Mouse (Mus musculus) myocyte (in vitro differentiated cells): ENCODE data around the gene Tceal9. TPM values are rescaled to one million over a fixed set of nuclear protein-coding genes. Genes with fewer than 3 reads are reported as not detected.

ENCODE experiments used
- H3K27me3 ChIP-seq: one replicate; pipeline ENCODE4 v1.6.1; 2011; ENCODE audit not compliant: control insufficient read depth, insufficient read depth, insufficient read length
- H3K36me3 ChIP-seq: one replicate; pipeline ENCODE4 v1.6.1; 2011; ENCODE audit not compliant: control insufficient read depth, insufficient read depth
- H3K4me2 ChIP-seq: one replicate; pipeline ENCODE4 v1.6.1; 2011; ENCODE audit warnings: low read depth, control low read depth
- H3K4me3 ChIP-seq: one replicate; pipeline ENCODE4 v1.5.1; 2011; ENCODE audit warnings: mild to moderate bottlenecking, control low read depth, moderate library complexity
- H3K79me2 ChIP-seq: one replicate; pipeline ENCODE4 v1.6.1; 2011; ENCODE audit not compliant: control insufficient read depth, insufficient read depth
- H3ac ChIP-seq: one replicate; pipeline ENCODE4 v1.6.1; 2011; ENCODE audit not compliant: control insufficient read depth, insufficient read length
- CEBPB ChIP-seq: IDR thresholded peaks from 2 replicates; pipeline ENCODE4 v1.6.1; 2011; ENCODE audit warnings: mild to moderate bottlenecking, moderate library complexity; ENCODE audit not compliant: poor library complexity, insufficient read depth, severe bottlenecking
- E2F4 ChIP-seq: IDR thresholded peaks from one replicate; pipeline ENCODE4 v1.6.1; 2011; ENCODE audit warnings: mild to moderate bottlenecking, control low read depth, moderate library complexity; ENCODE audit not compliant: insufficient read depth
- MAX ChIP-seq: IDR thresholded peaks from one replicate; pipeline ENCODE4 v1.6.1; 2011; ENCODE audit warnings: low read depth, mild to moderate bottlenecking, control low read depth
- MYOD1 ChIP-seq, 3 experiments: IDR thresholded peaks; one replicate each; pipeline ENCODE4 v1.6.1; 2011; ENCODE audit warnings: control low read depth in 2 of 3, low read depth in 2 of 3, mild to moderate bottlenecking in 2 of 3, moderate library complexity in 1 of 3; ENCODE audit not compliant: insufficient read length in 2 of 3, control insufficient read depth in 1 of 3
- MYOG ChIP-seq, 3 experiments: IDR thresholded peaks; one replicate each; pipeline ENCODE4 v1.6.1; 2011; ENCODE audit warnings: control low read depth in 2 of 3, low read depth in 2 of 3, mild to moderate bottlenecking in 2 of 3; ENCODE audit not compliant: insufficient read length in 2 of 3, control insufficient read depth in 1 of 3, insufficient read depth in 1 of 3
- POLR2A ChIP-seq: IDR thresholded peaks from one replicate; pipeline ENCODE4 v1.6.1; 2011; ENCODE audit warnings: low read depth, mild to moderate bottlenecking, control low read depth, moderate library complexity; ENCODE audit not compliant: insufficient read length
- POLR2AphosphoS2 ChIP-seq: IDR thresholded peaks from one replicate; pipeline ENCODE4 v1.6.1; 2011; ENCODE audit warnings: low read depth, control low read depth; ENCODE audit not compliant: insufficient read length
- REST ChIP-seq: IDR thresholded peaks from one replicate; pipeline ENCODE4 v1.6.1; 2011; ENCODE audit warnings: mild to moderate bottlenecking, control low read depth, moderate library complexity; ENCODE audit not compliant: insufficient read depth, insufficient read length
- SRF ChIP-seq: IDR thresholded peaks from one replicate; pipeline ENCODE4 v1.6.1; 2011; ENCODE audit warnings: low read depth; ENCODE audit not compliant: control insufficient read depth, insufficient read length
- TCF12 ChIP-seq: IDR thresholded peaks from one replicate; pipeline ENCODE4 v1.6.1; 2011; ENCODE audit warnings: mild to moderate bottlenecking, control low read depth; ENCODE audit not compliant: poor library complexity, insufficient read depth, severe bottlenecking
- TCF3 ChIP-seq: IDR thresholded peaks from one replicate; pipeline ENCODE4 v1.6.1; 2011; ENCODE audit warnings: low read depth, control low read depth; ENCODE audit not compliant: insufficient read length
- USF1 ChIP-seq: IDR thresholded peaks from one replicate; pipeline ENCODE4 v1.6.1; 2011; ENCODE audit warnings: low read depth, mild to moderate bottlenecking, control low read depth, moderate library complexity
- polyA plus RNA-seq: library from polyadenylated mRNA; unstranded; fragments of >200 nt; fragmentation: generic; extraction: Trizol; gene quantifications from one replicate; pipeline ENCODE4 v1.2.1, GENCODE M21; 2012; ENCODE audit warnings: missing spikeins

The Tceal9 gene
- polyA plus RNA-seq, 1 experiment: 98.5 TPM

- no peaks in the 10 kb centered on the region for H3K27me3 ChIP-seq
- no peak for TF ChIP-seq SRF
These were observed 6.8 kb upstream of the Tceal9 start for GRCm38 (mm10) chrX:136238118-136238517.

GRCm38 (mm10) chrX:136243181-136243580, 1.7 kb upstream of the Tceal9 start:
- H3ac ChIP-seq: no peak overlapping the region
- peaks cover 7% of the 10 kb centered on the region for H3K79me2 ChIP-seq
- no peak overlapping the region for H3K4me2 ChIP-seq
- H3K4me3 ChIP-seq: no peak overlapping the region
- H3K36me3 ChIP-seq: peaks cover 5% of the 10 kb centered on the region
- no peaks in the 10 kb centered on the region for H3K27me3 ChIP-seq
- TF ChIP-seq CEBPB (no peak), REST (no peak), POLR2A (no peak), SRF (no peak), TCF12 (no peak), MAX (no peak), POLR2AphosphoS2 (no peak), TCF3 (no peak), MYOG (IDR thresholded peaks at IDR 0.05; ENCODE audit: control insufficient read depth in 1 of 3, insufficient read depth in 1 of 3, insufficient read length in 2 of 3, low read depth in 2 of 3) (no peak), USF1 (no peak), MYOD1 (IDR thresholded peaks at IDR 0.05; ENCODE audit: control insufficient read depth in 1 of 3, insufficient read length in 2 of 3, low read depth in 2 of 3) (no peak), E2F4 (no peak)

More at GRCm38 (mm10) chrX:136238118-136238517, 6.8 kb upstream of the Tceal9 start:
- no peaks in the 10 kb centered on the region for H3K79me2 ChIP-seq
- H3ac ChIP-seq: no peak overlapping the region
- H3K36me3 ChIP-seq: no peaks in the 10 kb centered on the region
- no peak overlapping the region for H3K4me2 ChIP-seq
- no peak overlapping the region for H3K4me3 ChIP-seq

DNA sequence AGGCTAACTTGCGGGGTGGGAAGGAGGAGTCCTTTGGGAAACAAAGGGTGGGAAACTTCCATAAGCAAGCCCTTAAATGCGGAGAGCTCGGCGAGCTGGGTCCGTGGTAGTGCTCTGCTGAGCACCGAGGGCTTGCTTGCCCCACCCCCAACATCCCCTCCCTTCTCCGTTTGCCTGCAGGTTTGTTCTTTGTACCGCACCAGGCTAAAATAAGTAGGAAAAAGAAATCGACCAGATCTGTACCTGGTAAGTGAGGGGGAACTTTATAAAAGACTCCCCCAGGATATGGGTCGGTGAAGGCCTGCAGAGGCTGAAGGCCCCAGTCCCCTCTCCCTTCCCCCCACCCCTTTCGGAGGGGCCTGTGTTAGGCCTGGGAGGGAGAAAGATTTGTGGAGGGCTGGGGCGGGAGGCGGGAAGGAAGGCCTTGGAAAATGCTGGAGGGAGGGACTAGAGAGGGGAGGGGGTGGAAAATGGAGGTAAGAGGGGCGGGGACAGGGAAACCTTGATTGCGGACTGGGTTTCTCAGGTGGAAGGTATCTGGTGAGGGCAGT, 717 bp downstream of the Tceal9 start:
- Histone ChIP-seq H3ac (no peak overlapping the region), H3K27me3 (no peaks in the 10 kb centered on the region), H3K36me3 (peaks cover 5% of the 10 kb centered on the region), H3K4me3 (peak overlapping the region; percentile 74), H3K79me2 (peaks cover 7% of the 10 kb centered on the region), H3K4me2 (peak overlapping the region; percentile 52)
- TF ChIP-seq TCF12 (no peak), TCF3 (no peak), POLR2AphosphoS2 (no peak), SRF (no peak), MAX (no peak), E2F4 (no peak), POLR2A (no peak), CEBPB (no peak), REST (no peak), MYOD1 (IDR thresholded peaks at IDR 0.05; ENCODE audit: control insufficient read depth in 1 of 3, insufficient read length in 2 of 3, low read depth in 2 of 3) (no peak), USF1 (no peak)

DNA sequence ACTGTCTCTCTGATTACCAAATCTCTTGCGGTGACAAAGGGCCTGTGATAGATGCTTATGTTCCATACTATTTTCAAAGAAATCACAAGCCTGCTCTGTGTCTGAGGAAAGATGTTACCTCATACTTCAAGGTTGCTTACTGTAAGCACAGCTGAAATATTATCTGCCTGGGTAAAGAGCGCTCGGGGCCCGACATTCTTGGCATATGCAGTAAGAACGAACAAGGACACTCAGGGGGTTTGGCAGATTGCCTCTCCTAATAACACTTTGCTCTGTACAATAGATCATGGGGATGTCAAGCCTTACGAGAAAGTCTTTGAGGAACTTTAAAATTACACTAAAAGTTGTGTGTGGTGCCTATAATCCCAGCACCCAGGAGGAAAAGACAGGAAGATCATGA, 3.9 kb downstream of the Tceal9 start:
- H3ac ChIP-seq: no peak overlapping the region
- TF ChIP-seq CEBPB (no peak), TCF3 (no peak), TCF12 (no peak), MAX (no peak), MYOG (IDR thresholded peaks at IDR 0.05; ENCODE audit: control insufficient read depth in 1 of 3, insufficient read depth in 1 of 3, insufficient read length in 2 of 3, low read depth in 2 of 3) (no peak), POLR2A (no peak), E2F4 (no peak), SRF (no peak), POLR2AphosphoS2 (no peak), REST (no peak), USF1 (no peak), MYOD1 (IDR thresholded peaks at IDR 0.05; ENCODE audit: control insufficient read depth in 1 of 3, insufficient read length in 2 of 3, low read depth in 2 of 3) (no peak)
- H3K4me2 ChIP-seq: no peak overlapping the region
- H3K27me3 ChIP-seq: no peaks in the 10 kb centered on the region
- peaks cover 5% of the 10 kb centered on the region for H3K36me3 ChIP-seq
- H3K4me3 ChIP-seq: no peak overlapping the region
- H3K79me2 ChIP-seq: peaks cover 7% of the 10 kb centered on the region

GRCm38 (mm10) chrX:136249671-136250070, 4.8 kb downstream of the Tceal9 start:
- Histone ChIP-seq H3K27me3 (no peaks in the 10 kb centered on the region), H3ac (no peak overlapping the region), H3K4me2 (no peak overlapping the region), H3K79me2 (peaks cover 7% of the 10 kb centered on the region), H3K36me3 (peaks cover 5% of the 10 kb centered on the region), H3K4me3 (no peak overlapping the region)
- TF ChIP-seq CEBPB: no peak
- no peak for TF ChIP-seq POLR2AphosphoS2
- TF ChIP-seq REST: no peak
- no peak for TF ChIP-seq TCF12
- no peak for TF ChIP-seq SRF
- TF ChIP-seq POLR2A: no peak
